Mouse (Mus musculus) limb, embryonic 14.5 days (tissue): Measurements from ENCODE around the gene Stom. TPM values are rescaled to one million over a fixed set of nuclear protein-coding genes. Genes with fewer than 3 reads are reported as not detected.

Experiments
- ATAC-seq: fragments of 200-750 bp; cut with Nextera tagmentation; 2 replicates; pipeline ENCODE4 v1.8.0; 2017; ENCODE audit warnings: low read depth, moderate number of reproducible peaks, moderate TSS enrichment; ENCODE audit not compliant: low FRiP score
- DNase-seq: peaks from one replicate; pipeline ENCODE4 v3.0.0-alpha.2; 2015; ENCODE audit warnings: low spot score
- H3K27ac ChIP-seq: fragments of 300-500 bp; sonication (generic); replicated peaks from 2 replicates; pipeline ENCODE4 v1.5.1; 2014; ENCODE audit warnings: low read depth, mild to moderate bottlenecking, low read length, moderate library complexity, mixed read lengths
- H3K27me3 ChIP-seq: fragments of 300-500 bp; sonication (generic); 2 replicates; pipeline ENCODE4 v1.6.1; 2014; ENCODE audit warnings: low read length, mixed read lengths; ENCODE audit not compliant: control insufficient read depth, insufficient read depth
- H3K36me3 ChIP-seq: fragments of 300-500 bp; sonication (generic); 2 replicates; pipeline ENCODE4 v1.6.1; 2014; ENCODE audit warnings: mild to moderate bottlenecking, low read length, moderate library complexity, mixed read lengths; ENCODE audit not compliant: control insufficient read depth, insufficient read depth
- H3K4me1 ChIP-seq: fragments of 300-500 bp; sonication (generic); 2 replicates; pipeline ENCODE4 v1.6.1; 2014; ENCODE audit warnings: antibody characterized with exemption, low read length, mixed read lengths; ENCODE audit not compliant: control insufficient read depth, insufficient read depth
- H3K4me2 ChIP-seq: fragments of 300-500 bp; sonication (generic); replicated peaks from 2 replicates; pipeline ENCODE4 v1.6.1; 2014; ENCODE audit warnings: low read depth, mild to moderate bottlenecking, low read length, moderate library complexity; ENCODE audit not compliant: severe bottlenecking
- H3K4me3 ChIP-seq: fragments of 300-500 bp; sonication (generic); replicated peaks from 2 replicates; pipeline ENCODE4 v1.5.1; 2014; ENCODE audit warnings: low read length
- H3K9ac ChIP-seq: fragments of 300-500 bp; sonication (generic); 2 replicates; pipeline ENCODE4 v1.6.1; 2014; ENCODE audit warnings: mild to moderate bottlenecking, low read depth, low read length, moderate library complexity; ENCODE audit not compliant: severe bottlenecking
- H3K9me3 ChIP-seq: fragments of 300-500 bp; sonication (generic); 2 replicates; pipeline ENCODE4 v1.6.1; 2016; ENCODE audit warnings: low read length; ENCODE audit not compliant: control insufficient read depth
- POLR2A ChIP-seq: fragments of 200-500 bp; IDR thresholded peaks from 2 replicates; pipeline ENCODE4 v1.8.0; 2012; ENCODE audit warnings: inconsistent platforms, mild to moderate bottlenecking, moderate library complexity, borderline replicate concordance; ENCODE audit not compliant: insufficient read depth, insufficient read length; ENCODE audit errors: extremely low read depth
- WGBS: fragments of 180-500 bp; shearing (Covaris S2); extraction: QIAGEN DNeasy Blood & Tissue Kit; methylation state at CpG from one replicate; pipeline ENCODE4 v1.1.7; 2014; 5-methylcytosine and 5-hydroxymethylcytosine counted together
- polyA plus RNA-seq, 2 experiments: library from polyadenylated mRNA; depleted of rRNA in 1 of 2; stranded (reverse) in 1 of 2; unstranded in 1 of 2; fragments of >200 nt; fragmentation: Nextera tagmentation in 1 of 2; extraction: Ambion mirVana in 1 of 2; gene quantifications; 2 replicates each; pipeline versions ENCODE4 v1.2.1 to v1.2.3; 2012 to 2014

Gene Stom
- polyA plus RNA-seq, 2 experiments: 14.0 to 19.1 TPM

DNA sequence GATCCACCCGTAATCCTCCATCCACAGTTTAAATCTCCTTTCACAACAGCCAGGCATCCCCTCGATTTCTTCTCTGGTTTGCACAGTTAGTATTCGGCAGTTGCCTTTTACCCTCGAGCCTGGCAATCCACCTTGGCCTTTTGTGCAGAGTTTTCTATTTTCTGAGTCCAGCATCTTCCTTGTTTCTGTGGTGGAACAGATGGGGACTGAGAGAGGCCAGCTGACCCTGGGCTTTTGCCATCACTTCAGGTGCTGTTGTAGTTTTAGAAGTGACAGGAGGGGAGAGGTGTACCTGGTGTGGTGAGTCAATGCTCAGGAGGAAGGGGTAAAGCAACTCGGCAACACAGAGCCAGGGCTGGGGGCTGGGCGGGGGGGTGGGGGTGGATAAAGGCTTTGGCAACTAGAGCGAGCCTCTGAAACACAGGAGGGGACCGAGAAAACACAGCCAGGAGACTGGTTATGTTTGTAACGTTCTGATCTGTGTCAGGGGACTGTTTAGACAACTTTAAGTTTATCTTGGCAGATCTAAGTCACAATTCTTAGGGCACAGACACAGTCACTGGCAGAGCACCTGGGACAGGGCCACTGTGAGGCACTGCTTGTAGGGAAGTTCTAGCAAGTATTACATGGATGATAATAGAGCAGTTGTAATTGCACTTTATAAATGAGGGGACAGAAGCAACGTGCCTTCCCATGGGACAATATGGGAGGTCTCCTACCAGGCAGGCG, 8.5 kb downstream of the Stom start:
- TF ChIP-seq POLR2A: no peak
- H3K4me2 ChIP-seq: no peak overlapping the region
- H3K27me3 ChIP-seq: no peaks in the 10 kb centered on the region
- no peaks in the 10 kb centered on the region for H3K36me3 ChIP-seq
- WGBS: 43% methylated on average over 11 of the region's 11 CpGs
- no peak for DNase-seq
- H3K4me1 ChIP-seq: 0 out of 2 replicates have a peak, but pooled peaks cover 3% of the 10 kb centered on the region
- H3K9me3 ChIP-seq: no peaks in the 10 kb centered on the region
- H3K27ac ChIP-seq: no peak overlapping the region
- no peak overlapping the region for H3K4me3 ChIP-seq
- H3K9ac ChIP-seq: no peak overlapping the region
- no peak for ATAC-seq

DNA sequence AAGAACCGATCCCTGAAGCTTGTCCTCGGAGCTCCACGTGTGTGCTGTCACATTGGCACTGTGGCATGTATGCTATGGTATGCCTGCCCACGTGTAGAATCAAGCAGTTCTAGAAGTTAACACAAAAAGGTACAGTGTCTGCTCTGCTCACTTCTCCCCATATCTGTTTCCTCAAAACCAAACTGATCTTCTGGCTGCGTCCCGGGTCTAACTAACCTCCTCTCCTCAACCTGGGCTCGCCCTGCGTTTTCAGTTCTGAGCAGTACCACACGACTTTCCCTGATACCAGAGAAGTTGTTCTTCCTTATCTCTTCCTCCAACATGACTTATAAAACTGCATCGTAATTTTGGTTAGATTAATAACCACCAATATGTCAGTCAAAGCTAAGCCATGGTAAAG, 9.2 kb downstream of the Stom start:
- Histone ChIP-seq H3K27ac (no peak overlapping the region), H3K9ac (no peak overlapping the region), H3K4me1 (0 out of 2 replicates have a peak, but pooled peaks cover 3% of the 10 kb centered on the region), H3K9me3 (no peaks in the 10 kb centered on the region), H3K36me3 (no peaks in the 10 kb centered on the region), H3K4me3 (no peak overlapping the region), H3K27me3 (no peaks in the 10 kb centered on the region), H3K4me2 (no peak overlapping the region)
- DNase-seq (no peak), ATAC-seq (no peak)
- no peak for TF ChIP-seq POLR2A
- 67% methylated on average over 10 of the region's 10 CpGs for WGBS

DNA sequence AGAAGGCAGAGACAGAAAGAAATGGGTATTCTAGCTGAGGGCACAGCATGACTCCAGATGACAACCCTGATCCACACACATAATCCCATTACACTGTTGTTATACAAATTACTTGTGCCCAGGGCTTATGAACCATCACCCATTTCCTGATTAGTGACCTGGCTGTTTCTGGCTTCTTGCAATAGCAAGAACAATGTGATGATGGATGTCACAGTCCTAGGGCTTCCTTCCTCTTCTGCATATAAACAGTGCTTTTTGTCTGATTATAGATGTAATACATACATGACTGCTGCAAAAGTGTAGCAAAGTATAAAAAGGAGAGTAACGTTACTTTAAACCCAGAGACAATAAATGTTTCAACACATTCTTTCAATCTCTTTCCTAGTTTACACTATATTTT, 9.8 kb downstream of the Stom start:
- H3K4me1 ChIP-seq: 0 out of 2 replicates have a peak, but pooled peaks cover 3% of the 10 kb centered on the region
- no peak overlapping the region for H3K27ac ChIP-seq
- H3K4me2 ChIP-seq: no peak overlapping the region
- no peaks in the 10 kb centered on the region for H3K27me3 ChIP-seq
- H3K36me3 ChIP-seq: no peaks in the 10 kb centered on the region
- DNase-seq (no peak), ATAC-seq (no peak)
- no peak for TF ChIP-seq POLR2A
- no peak overlapping the region for H3K4me3 ChIP-seq
- no peaks in the 10 kb centered on the region for H3K9me3 ChIP-seq
- 41% methylated on average over 1 of the region's 1 CpGs for WGBS
- H3K9ac ChIP-seq: no peak overlapping the region

DNA sequence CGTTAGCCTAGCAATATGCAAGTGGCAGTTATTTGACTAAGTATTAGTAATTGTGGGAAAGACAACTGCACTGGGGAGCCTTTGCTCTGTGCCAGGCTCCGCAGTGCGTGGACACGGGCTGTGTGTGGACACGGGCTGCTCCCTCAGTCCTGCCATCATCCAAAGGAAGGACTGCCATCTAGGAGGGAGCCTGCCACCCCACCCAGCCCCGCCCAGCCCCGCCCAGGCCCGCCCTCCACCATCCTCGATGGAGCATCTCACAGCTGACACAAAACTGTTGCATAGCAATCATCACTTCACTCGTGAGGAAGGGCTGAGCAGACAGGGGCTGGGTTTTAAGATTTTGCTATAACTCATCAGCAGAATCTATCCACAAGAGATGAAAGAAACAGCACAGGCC, 10.8 kb downstream of the Stom start:
- ATAC-seq (no peak), DNase-seq (no peak)
- Histone ChIP-seq H3K9me3 (no peaks in the 10 kb centered on the region), H3K4me1 (no peaks in the 10 kb centered on the region), H3K9ac (no peak overlapping the region), H3K4me3 (no peak overlapping the region), H3K27ac (no peak overlapping the region), H3K36me3 (no peaks in the 10 kb centered on the region), H3K27me3 (no peaks in the 10 kb centered on the region), H3K4me2 (no peak overlapping the region)
- WGBS: 63% methylated on average over 10 of the region's 10 CpGs
- no peak for TF ChIP-seq POLR2A

DNA sequence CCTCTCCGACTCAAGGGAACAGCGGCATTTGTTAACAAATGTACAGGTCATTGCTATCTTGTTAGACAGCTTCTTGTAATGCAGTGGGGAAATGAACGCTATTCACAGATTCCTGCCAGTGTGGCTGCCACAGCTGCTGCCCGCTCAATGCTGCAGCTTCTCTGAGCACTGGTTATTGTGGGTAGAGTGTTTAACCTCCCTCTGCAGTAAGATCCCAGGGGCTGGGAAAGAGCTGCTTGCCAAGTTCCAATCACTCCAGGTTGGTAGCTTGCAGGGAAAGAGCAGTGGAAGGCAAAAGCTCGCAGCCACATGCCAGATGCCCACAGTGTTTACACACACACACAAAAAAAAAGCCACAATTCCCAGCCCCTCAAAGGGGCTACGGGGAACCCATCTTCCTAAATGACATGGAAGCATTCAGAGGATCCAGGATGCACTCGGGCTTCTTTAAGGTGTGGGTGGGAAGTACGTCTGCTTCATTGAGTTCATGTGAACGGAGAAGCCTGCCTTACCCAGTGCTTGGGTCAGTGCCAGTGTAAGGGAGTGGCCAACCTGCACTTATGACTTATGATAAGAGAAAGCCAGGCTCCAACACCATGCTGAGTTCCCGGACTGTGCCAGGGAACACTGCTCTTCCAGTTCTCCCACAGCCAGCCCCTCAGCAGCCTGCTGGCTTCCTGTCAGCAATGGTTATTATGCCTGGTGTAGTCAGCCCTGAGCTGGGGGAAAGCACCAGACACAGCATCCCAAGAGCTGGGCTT, 14.2 kb downstream of the Stom start:
- Histone ChIP-seq H3K4me1 (no peaks in the 10 kb centered on the region), H3K27me3 (no peaks in the 10 kb centered on the region), H3K9me3 (no peaks in the 10 kb centered on the region), H3K4me3 (no peak overlapping the region), H3K9ac (no peak overlapping the region), H3K4me2 (no peak overlapping the region), H3K36me3 (no peaks in the 10 kb centered on the region), H3K27ac (no peak overlapping the region)
- WGBS: 62% methylated on average over 10 of the region's 10 CpGs
- TF ChIP-seq POLR2A: no peak
- DNase-seq (no peak), ATAC-seq (no peak)
